Mouse (Mus musculus) kidney, postnatal 14 days (tissue): ENCODE data around the gene Klhl31.

ENCODE experiments used
- DNase-seq: peaks from one replicate; pipeline ENCODE4 v3.0.0; 2022; ENCODE audit warnings: mixed read lengths

The Klhl31 gene

DNA sequence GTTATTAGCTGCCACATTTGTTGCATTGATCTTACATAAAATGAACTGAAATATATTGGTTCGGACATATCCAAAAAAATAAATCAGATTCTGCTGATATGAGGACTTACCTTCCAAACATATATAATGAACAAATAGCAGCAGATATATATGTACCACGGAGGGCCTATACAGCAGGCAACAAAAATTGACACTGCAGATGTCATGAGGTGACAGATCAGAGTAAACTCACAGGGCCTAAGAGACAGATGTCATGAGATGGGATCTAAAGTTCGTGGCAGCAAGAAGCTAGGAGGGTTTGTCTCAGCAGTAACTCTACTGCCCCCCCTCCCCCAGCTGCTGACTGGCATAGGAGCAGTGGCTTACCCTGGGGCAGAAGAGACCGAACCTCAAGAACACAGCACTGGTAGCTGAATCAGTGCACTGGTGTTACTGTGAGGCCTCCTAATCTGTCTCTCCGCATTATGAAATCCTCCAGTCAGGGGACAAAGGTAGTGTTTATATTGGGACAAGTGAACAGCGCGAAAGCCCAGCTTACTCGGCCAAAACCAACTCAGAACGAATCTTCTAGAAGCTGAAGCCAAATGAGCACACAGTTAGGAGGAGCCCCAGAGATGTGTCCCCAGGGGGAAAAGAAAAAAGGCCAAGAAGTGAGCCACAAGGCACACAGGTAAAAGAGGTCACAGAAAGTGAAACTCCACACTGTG is 71.3 kb downstream of the Klhl31 start:
- DNase-seq = peak; percentile 14

DNA sequence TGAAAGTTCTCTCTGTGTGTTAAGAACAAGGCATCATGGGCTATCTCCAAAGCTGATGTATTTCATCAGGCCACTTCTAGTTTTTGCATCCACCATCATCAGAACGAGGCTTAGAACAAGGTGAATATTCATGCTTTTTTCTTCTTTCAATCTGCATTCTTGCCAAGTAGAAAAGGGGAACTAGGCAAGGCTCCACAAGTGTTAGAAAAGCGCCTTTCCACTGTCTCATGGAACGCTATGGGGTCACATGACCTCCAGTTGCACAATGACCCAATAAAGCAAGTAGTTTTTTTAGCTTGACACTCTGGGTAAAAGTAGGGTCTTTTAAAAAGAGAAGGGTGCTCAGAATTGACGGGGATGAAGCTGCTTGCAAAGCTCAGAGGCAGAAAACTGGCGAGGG is 72.7 kb downstream of the Klhl31 start:
- no peak for DNase-seq
